Mouse (Mus musculus) adrenal gland, adult 8-10 months (tissue): Measurements from ENCODE around the gene Kank1. TPM values are rescaled to one million over a fixed set of nuclear protein-coding genes. Genes with fewer than 3 reads are reported as not detected.

Experiments used
- DNase-seq: peaks from one replicate; pipeline ENCODE4 v3.0.0; 2022
- total RNA-seq, 4 experiments: library from RNA; stranded (reverse); gene quantifications; 2 replicates each; pipeline ENCODE4 v1.2.4; 2022

The Kank1 gene
- total RNA-seq, 4 experiments from 2014 or later = 8.9 to 18.6 (median 16.8) TPM

DNA sequence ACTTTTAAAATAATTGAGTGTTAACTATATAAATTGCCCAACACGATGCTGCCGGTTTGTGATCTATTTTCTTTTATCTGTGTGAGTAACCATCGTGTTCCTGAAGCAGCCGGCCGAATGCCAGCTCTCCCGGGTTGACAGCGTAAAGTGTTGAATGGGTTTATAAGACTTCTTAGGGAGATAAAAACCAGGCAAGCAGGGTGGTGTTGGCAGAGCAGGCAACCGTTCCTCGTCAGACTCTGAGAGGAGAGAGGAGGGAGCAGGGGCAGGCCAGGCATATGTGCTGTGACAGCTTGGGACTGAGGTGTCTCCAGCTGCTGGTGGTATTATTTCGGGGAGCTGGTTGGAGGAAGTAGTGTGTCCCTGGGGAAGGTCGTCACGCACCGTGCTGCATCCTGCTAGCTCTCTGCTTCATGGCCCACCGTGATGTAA lies 78.7 kb downstream of the Kank1 start:
- DNase-seq = no peak

- no peak for DNase-seq
Observed at GRCm38 (mm10) chr19:25315993-25316392, 79.2 kb downstream of the Kank1 start.

DNA sequence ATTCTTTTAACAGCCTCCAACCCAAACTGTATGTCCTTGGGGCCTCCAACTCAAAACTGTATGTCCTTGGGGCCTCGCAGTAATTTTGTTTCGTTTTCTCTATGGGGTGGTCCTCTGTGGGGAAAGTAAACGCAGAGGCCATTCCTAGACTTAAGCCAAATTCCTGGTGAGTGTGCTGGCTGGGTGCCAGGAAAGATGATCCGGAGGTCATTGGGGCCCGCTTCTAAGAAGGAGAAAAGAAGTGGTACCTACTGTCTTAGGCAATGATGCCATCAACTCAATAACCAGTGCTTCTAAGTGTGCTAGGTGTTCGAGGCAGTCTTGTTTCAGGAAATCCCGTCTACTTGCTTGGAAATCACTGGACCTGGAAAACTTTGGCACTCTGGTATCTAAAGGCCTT lies 87.5 kb downstream of the Kank1 start:
- no peak for DNase-seq

- DNase-seq = no peak
Observed at GRCm38 (mm10) chr19:25325113-25326001, 88.6 kb downstream of the Kank1 start.

DNA sequence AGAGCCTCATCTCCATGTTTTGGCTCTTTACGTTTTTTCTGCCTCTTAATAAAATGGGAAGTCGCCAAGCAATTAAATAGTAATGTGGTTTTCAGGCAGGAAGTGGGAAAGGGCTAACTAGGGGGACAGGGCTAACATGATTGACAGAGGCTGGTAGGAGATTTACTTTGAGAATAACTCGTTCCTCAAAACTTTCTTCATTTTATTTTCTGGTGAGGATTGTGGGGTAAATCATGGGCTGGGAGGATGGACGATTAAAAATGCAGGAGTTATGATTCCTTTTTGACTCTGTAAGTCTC lies 89.2 kb downstream of the Kank1 start:
- no peak for DNase-seq

- no peak for DNase-seq
Observed at GRCm38 (mm10) chr19:25327633-25328032, 90.9 kb downstream of the Kank1 start.

DNA sequence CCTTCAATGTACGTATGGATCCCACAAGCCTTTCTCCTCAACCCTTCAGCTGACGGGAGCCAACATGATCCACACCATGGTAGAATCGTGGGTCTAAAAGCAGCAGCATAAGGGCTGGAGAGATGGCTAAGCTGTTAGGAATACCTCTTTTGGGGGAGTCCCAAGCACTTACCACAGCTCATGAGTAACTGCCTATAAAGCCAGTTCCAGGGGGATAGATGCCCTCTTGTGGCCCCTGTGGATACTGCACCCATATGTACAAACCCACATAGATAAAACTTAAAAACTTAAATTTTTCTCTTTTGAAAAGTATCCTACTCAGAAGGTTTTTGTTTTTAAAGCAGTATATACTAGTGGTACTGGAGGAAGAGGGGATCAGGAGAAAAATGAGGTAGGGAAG lies 97.6 kb downstream of the Kank1 start:
- no peak for DNase-seq

- DNase-seq = no peak
Observed at GRCm38 (mm10) chr19:25336731-25337130, 100.0 kb downstream of the Kank1 start.

DNA sequence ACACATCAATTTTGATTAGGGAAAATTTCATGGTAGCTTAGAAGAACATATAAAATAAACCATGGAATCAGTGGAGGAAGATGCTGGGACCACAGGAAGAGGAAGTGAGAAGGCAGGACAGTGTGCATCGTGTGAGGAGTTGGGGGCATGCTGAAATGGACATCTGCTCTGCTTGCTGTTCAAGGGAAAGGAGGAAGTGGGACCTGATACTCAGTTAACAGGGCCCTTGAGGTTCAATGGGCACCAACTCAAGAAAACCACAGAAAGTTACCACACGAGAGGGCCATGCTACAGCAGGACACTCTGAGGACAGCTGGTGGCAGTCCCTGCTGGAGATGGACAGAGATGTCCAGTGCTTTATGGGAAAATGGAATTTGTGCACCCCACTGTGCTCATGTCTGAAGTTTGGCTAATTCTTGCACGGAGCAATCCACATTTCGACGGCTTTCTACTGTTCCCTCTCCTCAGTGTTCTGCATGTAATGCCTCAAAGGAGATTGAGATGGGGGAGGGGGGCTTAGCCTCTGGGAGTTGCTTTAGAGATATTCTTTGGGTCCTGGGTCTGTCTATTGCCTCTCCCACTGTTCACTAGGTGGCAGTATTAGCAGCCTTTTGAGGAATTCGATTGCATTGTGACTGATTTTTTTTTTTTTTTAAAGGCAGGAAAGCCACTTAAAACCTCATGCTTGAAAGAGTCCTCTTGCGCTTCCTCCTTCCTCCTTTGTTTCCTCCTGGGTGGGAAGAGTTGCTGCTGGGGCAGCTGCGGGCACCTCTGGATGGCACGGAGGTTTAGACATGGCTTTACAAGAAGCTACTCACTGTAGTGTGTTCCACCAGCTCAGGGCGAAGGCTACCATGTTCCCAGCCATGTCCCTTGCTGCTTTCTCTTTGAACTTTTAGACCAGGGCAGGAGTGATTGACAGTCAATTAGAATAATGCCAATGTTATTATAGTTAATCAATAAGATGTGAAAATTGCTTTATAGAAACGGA lies 104.2 kb downstream of the Kank1 start:
- DNase-seq = no peak

DNA sequence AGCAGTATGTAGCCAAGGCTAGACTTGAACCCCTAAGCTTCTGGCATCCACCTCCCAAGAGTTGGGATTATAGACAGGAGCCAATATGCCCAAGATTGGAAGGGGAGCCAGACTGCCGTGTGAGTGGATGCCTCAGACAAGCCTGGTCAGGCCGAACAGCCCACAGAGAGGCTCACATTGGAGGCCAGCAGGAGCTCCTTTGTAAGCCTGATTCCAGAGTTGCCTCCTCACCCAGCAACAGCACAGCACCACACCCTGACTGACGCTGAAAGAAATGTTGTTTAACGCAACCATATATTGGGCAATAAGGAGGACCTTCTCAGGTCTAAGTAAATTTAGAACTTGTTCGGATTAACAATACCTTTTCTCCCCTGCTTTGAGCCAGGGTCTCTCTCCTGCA lies 105.3 kb downstream of the Kank1 start:
- DNase-seq = no peak

- DNase-seq = no peak
Observed at GRCm38 (mm10) chr19:25343657-25344322, 107.0 kb downstream of the Kank1 start.

GRCm38 (mm10) chr19:25344371-25344770 lies 107.6 kb downstream of the Kank1 start:
- DNase-seq = no peak

DNA sequence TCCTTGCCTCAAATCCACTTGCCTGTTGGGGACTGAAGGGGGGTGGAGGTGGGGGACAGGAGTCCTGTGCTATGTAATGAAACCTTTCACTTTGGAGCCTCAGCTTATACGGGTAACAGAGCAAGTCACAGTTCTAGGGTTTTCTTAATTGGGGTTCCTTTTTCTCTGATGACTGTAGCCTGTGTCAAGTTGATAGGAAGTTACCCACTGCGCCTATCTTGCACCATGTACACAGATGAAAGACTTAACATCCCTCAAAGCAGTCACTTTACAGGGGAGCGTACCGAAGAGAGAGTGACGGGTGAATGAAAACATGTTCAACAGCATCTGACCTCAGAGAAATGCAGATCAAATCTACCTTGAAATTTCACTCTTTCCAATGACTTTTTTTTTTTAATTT lies 109.2 kb downstream of the Kank1 start:
- no peak for DNase-seq

DNA sequence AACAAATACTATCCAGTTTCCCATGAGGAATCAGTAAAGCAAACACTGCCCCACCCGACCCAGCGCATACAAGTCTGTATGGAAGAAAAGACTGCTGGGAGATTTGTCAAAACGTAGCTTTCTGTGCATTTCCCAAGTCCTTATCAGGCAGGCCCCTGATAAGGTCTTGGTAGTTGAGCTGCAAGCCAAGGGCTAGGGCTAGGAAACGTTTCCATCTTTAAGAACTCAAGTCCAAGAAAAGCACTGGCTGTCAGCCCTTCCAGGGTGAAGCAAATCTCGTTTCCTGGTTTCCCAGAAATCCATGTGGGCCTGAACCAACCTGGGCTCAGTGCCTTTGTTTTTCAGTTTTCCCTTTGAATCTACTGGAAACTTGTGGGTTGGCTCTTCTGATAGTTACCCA lies 110.7 kb downstream of the Kank1 start:
- no peak for DNase-seq

DNA sequence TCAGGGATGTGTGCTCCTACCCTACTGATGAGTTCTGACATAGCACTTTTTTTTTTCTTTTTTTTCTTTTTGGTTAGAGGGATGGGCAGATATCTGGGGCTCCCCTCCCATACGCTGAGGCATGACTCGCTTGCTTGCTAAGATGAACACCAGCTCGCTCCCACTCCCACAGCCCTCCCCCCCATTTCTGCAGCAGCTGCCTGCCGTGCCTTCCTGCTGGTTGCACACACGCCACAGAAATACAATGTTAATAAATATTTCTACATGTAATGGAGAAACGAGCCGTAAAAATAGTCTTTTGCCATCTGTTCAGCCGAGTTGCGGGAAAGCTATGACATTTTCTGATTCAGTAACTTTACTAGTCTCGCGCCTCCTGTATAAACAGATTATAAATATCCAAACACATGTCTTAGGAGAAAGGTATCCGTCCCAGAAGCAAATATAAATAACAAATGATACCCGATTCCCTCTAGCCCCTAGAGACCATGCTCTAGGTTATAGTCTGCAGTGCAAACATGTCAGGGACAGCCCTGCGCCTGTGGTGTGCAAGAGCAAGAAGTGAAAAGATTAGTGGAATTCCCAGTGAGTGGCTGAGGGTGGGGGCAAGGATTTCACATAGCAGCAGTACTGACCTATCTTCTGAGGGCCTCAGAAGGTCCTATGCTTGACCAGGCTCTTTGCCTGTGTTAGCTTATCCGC lies 114.6 kb downstream of the Kank1 start:
- DNase-seq = no peak

GRCm38 (mm10) chr19:25357094-25357493 lies 120.3 kb downstream of the Kank1 start:
- DNase-seq = no peak

- peak; percentile 4 for DNase-seq
Observed at GRCm38 (mm10) chr19:25358486-25359120, 121.8 kb downstream of the Kank1 start.

GRCm38 (mm10) chr19:25360571-25361029 lies 123.8 kb downstream of the Kank1 start:
- no peak for DNase-seq

DNA sequence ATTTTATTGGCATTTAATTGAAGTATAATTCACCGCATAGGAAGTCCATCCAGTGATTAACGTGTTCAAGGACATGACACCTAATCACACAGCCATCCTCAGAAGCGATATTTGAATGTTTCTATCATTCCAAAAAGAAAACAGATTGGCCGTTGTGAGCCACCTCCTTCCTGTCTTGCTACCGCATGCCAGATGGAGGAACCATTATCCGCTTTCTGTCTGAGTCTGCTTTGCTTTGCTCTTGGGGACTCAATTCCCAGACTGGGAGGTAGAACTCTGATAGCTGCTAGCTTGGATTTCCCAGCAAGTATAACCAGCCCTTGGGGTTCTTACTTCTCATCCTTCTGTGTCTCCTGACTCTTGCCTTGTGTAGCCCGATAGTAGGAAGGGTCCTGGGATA lies 125.2 kb downstream of the Kank1 start:
- no peak for DNase-seq

DNA sequence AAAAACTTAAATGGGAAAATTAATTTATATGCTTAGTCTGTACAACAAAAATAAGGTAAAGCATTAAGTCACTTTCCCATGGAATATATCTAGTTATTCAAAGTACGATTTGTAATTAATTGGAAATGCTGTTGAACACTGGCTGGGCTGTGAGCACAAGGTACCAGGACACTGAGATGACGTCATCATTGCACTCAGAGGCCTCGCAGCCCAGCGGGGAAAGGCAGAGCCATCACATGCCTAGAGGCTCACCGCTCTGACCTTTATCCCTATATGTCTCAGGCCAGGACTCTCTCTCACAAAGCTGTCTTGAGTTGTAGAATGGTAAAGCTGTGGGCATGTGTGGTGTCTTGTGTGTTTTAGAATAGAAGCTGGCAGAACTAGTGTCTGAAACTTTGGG lies 128.9 kb downstream of the Kank1 start:
- DNase-seq = no peak

- DNase-seq = no peak
Observed at GRCm38 (mm10) chr19:25366620-25367019, 129.8 kb downstream of the Kank1 start.

- no peak for DNase-seq
Observed at GRCm38 (mm10) chr19:25370428-25370827, 133.7 kb downstream of the Kank1 start.
